Mouse (Mus musculus): ENCODE data around the gene Ms4a6c.
"Not testable (repeated sequence)": the region's sequence is repeated elsewhere in the genome, so short reads cannot be mapped to it uniquely, and the experiment has no call there.

The Ms4a6c gene

GRCm38 (mm10) chr19:11469215-11469614, at the start of gene Ms4a6c:
TSS of gene Ms4a6c (plus strand) at chr19:11469366.
- not testable (repeated sequence) for DNase-seq (ENCODE audit: extremely low read depth, insufficient read length, low spot score)

- DNase-seq (ENCODE audit: extremely low read depth, insufficient read length, low spot score), result not testable (repeated sequence)
Observed at GRCm38 (mm10) chr19:11431209-11431608, 38.0 kb upstream of the Ms4a6c start.

- no peak for DNase-seq (ENCODE audit: extremely low read depth, insufficient read length, low spot score)
Observed at GRCm38 (mm10) chr19:11435058-11435834, 33.9 kb upstream of the Ms4a6c start.

GRCm38 (mm10) chr19:11443338-11443737, 25.8 kb upstream of the Ms4a6c start, which contains the start of gene Ms4a4b:
TSS of gene Ms4a4b (plus strand) at chr19:11443553.
- no peak for DNase-seq (ENCODE audit: extremely low read depth, insufficient read length, low spot score)

GRCm38 (mm10) chr19:11443964-11444363, 25.2 kb upstream of the Ms4a6c start:
- DNase-seq (ENCODE audit: extremely low read depth, insufficient read length, low spot score), result no peak

GRCm38 (mm10) chr19:11447238-11447637, 21.9 kb upstream of the Ms4a6c start:
- DNase-seq (ENCODE audit: extremely low read depth, insufficient read length, low spot score), result no peak

GRCm38 (mm10) chr19:11459041-11459440, 10.1 kb upstream of the Ms4a6c start:
- DNase-seq (ENCODE audit: extremely low read depth, insufficient read length, low spot score), result not testable (repeated sequence)

GRCm38 (mm10) chr19:11464795-11465194, 4.4 kb upstream of the Ms4a6c start:
- not testable (repeated sequence) for DNase-seq (ENCODE audit: extremely low read depth, insufficient read length, low spot score)

- DNase-seq (ENCODE audit: extremely low read depth, insufficient read length, low spot score), result no peak
Observed at GRCm38 (mm10) chr19:11466471-11466870, 2.7 kb upstream of the Ms4a6c start.

GRCm38 (mm10) chr19:11468361-11468760, 805 bp upstream of the Ms4a6c start:
- not testable (repeated sequence) for DNase-seq (ENCODE audit: extremely low read depth, insufficient read length, low spot score)

- no peak for DNase-seq (ENCODE audit: extremely low read depth, insufficient read length, low spot score)
Observed at GRCm38 (mm10) chr19:11479714-11480113, 10.5 kb downstream of the Ms4a6c start.

GRCm38 (mm10) chr19:11482684-11483083, 13.5 kb downstream of the Ms4a6c start:
- DNase-seq (ENCODE audit: extremely low read depth, insufficient read length, low spot score), result no peak

- no peak for DNase-seq (ENCODE audit: extremely low read depth, insufficient read length, low spot score)
Observed at GRCm38 (mm10) chr19:11483941-11484340, 14.8 kb downstream of the Ms4a6c start.

- DNase-seq (ENCODE audit: extremely low read depth, insufficient read length, low spot score), result no peak
Observed at GRCm38 (mm10) chr19:11484388-11484787, 15.2 kb downstream of the Ms4a6c start.

GRCm38 (mm10) chr19:11485266-11485665, 16.1 kb downstream of the Ms4a6c start:
- no peak for DNase-seq (ENCODE audit: extremely low read depth, insufficient read length, low spot score)

- DNase-seq (ENCODE audit: extremely low read depth, insufficient read length, low spot score), result no peak
Observed at GRCm38 (mm10) chr19:11485746-11486145, 16.6 kb downstream of the Ms4a6c start, which contains the start of gene Gm8369. TSS of gene Gm8369 (plus strand) at chr19:11485938.

GRCm38 (mm10) chr19:11486599-11486998, 17.4 kb downstream of the Ms4a6c start:
- no peak for DNase-seq (ENCODE audit: extremely low read depth, insufficient read length, low spot score)

GRCm38 (mm10) chr19:11491406-11492189, 22.4 kb downstream of the Ms4a6c start:
- DNase-seq (ENCODE audit: extremely low read depth, insufficient read length, low spot score), result no peak

GRCm38 (mm10) chr19:11492671-11493070, 23.5 kb downstream of the Ms4a6c start:
- DNase-seq (ENCODE audit: extremely low read depth, insufficient read length, low spot score), result no peak

GRCm38 (mm10) chr19:11494519-11494918, 25.4 kb downstream of the Ms4a6c start:
- DNase-seq (ENCODE audit: extremely low read depth, insufficient read length, low spot score), result no peak

GRCm38 (mm10) chr19:11496361-11496760, 27.2 kb downstream of the Ms4a6c start:
- no peak for DNase-seq (ENCODE audit: extremely low read depth, insufficient read length, low spot score)

- DNase-seq (ENCODE audit: extremely low read depth, insufficient read length, low spot score), result not testable (repeated sequence)
Observed at GRCm38 (mm10) chr19:11497300-11497699, 28.1 kb downstream of the Ms4a6c start.

Data from 3134 (cell line).